Mouse (Mus musculus) thymus, adult 2 months (tissue): ENCODE data around the gene A230050P20Rik.

ENCODE experiments used
- CTCF ChIP-seq: fragments of 200-500 bp; IDR thresholded peaks from 2 replicates; pipeline ENCODE4 v1.5.1; 2012; ENCODE audit warnings: mild to moderate bottlenecking, control low read depth, low read length, moderate library complexity, borderline replicate concordance; ENCODE audit not compliant: control insufficient read depth, poor library complexity, insufficient read depth; ENCODE audit errors: extremely low read depth
- POLR2A ChIP-seq: fragments of 200-500 bp; IDR thresholded peaks from 2 replicates; pipeline ENCODE4 v1.6.1; 2012; ENCODE audit warnings: mild to moderate bottlenecking, low read length, control low read depth, moderate library complexity; ENCODE audit not compliant: control insufficient read depth, poor library complexity, insufficient read depth; ENCODE audit errors: extremely low read depth

GRCm38 (mm10) chr9:20897736-20898510, 29.5 kb downstream of the A230050P20Rik start:
- TF ChIP-seq POLR2A (no peak), CTCF (no peak)
